ENCODE assay signal across 13 mouse cellular contexts in genomic region chr3:87984094-87984493, GRCm38 (mm10). TPM values are rescaled to one million over a fixed set of nuclear protein-coding genes. Genes with fewer than 3 reads are reported as not detected.
DNase-seq lines count a peak whose midpoint lies in the region; ATAC-seq lines count a peak whose summit lies in the region.
"Had no signal": no experiment of that assay in that cellular context is flagged by ENCODE, and none has a peak within 500 bp of the region (broad histone marks: within the 10 kb centered on the region; RNA-seq: fewer than 3 reads in every experiment).

No protein-coding gene starts in this region.

- DNase-seq in heart, adult 8-10 months (ENCODE audit: low spot score): no peak
- DNase-seq in midbrain, embryonic 10.5 days (ENCODE audit: low spot score): no peak
- DNase-seq in midbrain, embryonic 14.5 days: no peak
- DNase-seq in layer of hippocampus, postnatal 14 days (ENCODE audit: low spot score in 2 of 2): no peak
- no peak for DNase-seq in left cerebral cortex, adult 9 months (ENCODE audit: low spot score in 2 of 2)
- DNase-seq: left cerebral cortex, postnatal 4 days had no signal

- H3K27me3 ChIP-seq in heart, embryonic 15.5 days: peaks cover 8% of the 10 kb centered on the region
- H3K27me3 ChIP-seq in midbrain, embryonic 10.5 days (ENCODE audit: low read depth, poor library complexity, severe bottlenecking): peaks cover 19% of the 10 kb centered on the region
- H3K27me3 ChIP-seq in midbrain, embryonic 14.5 days (ENCODE audit: control insufficient read depth, insufficient read depth, low read length): no peaks in the 10 kb centered on the region
- H3K27me3 ChIP-seq in hindbrain, embryonic 13.5 days: peaks cover 8% of the 10 kb centered on the region; the same call in 1 of the 2 replicates
- H3K27me3 ChIP-seq in stomach, embryonic 14.5 days (ENCODE audit: control insufficient read depth, insufficient read depth, low read length): peaks cover 6% of the 10 kb centered on the region; the same call in 1 of the 2 replicates

- no peaks in the 10 kb centered on the region for H3K36me3 ChIP-seq in heart, embryonic 15.5 days
- peaks cover 28% of the 10 kb centered on the region for H3K36me3 ChIP-seq in midbrain, embryonic 10.5 days
- H3K36me3 ChIP-seq in midbrain, embryonic 14.5 days (ENCODE audit: control insufficient read depth, insufficient read depth, low read length): no peaks in the 10 kb centered on the region
- H3K36me3 ChIP-seq in hindbrain, embryonic 13.5 days: 0 out of 2 replicates have a peak, but pooled peaks cover 3% of the 10 kb centered on the region
- no peaks in the 10 kb centered on the region for H3K36me3 ChIP-seq in stomach, embryonic 14.5 days (ENCODE audit: control insufficient read depth, insufficient read depth, low read length)

- no peak overlapping the region for H3K4me2 ChIP-seq in heart, embryonic 15.5 days
- H3K4me2 ChIP-seq in midbrain, embryonic 14.5 days (ENCODE audit: low read length): no peak overlapping the region
- no peak overlapping the region for H3K4me2 ChIP-seq in hindbrain, embryonic 13.5 days
- no peak overlapping the region for H3K4me2 ChIP-seq in stomach, embryonic 14.5 days (replicated peaks; ENCODE audit: low read depth, low read length)

- H3K27ac ChIP-seq in heart, embryonic 15.5 days: peak overlapping the region; percentile 90
- H3K27ac ChIP-seq in midbrain, embryonic 10.5 days (replicated peaks): peak overlapping the region; percentile 95
- no peak overlapping the region for H3K27ac ChIP-seq in midbrain, embryonic 14.5 days (replicated peaks; ENCODE audit: low read depth, low read length)
- H3K27ac ChIP-seq in hindbrain, embryonic 13.5 days: peak overlapping the region; percentile 20; the same call in 1 of the 2 replicates
- peak overlapping the region; percentile 94 for H3K27ac ChIP-seq in stomach, embryonic 14.5 days (ENCODE audit: low read length)

- no peak overlapping the region for H3K4me3 ChIP-seq in heart, embryonic 15.5 days
- peak overlapping the region; percentile 7; the same call in 1 of the 2 replicates for H3K4me3 ChIP-seq in midbrain, embryonic 10.5 days
- H3K4me3 ChIP-seq in midbrain, embryonic 14.5 days (replicated peaks; ENCODE audit: low read depth, low read length): no peak overlapping the region
- no peak overlapping the region for H3K4me3 ChIP-seq in hindbrain, embryonic 13.5 days
- H3K4me3 ChIP-seq in stomach, embryonic 14.5 days (ENCODE audit: low read depth, low read length): no peak overlapping the region
- H3K4me3 ChIP-seq: layer of hippocampus, adult 2 months; megakaryocyte, embryonic 14.5 days had no signal

- WGBS in heart, embryonic 15.5 days: 24% methylated on average over 3 of the region's 3 CpGs
- WGBS in midbrain, embryonic 10.5 days: 48% methylated on average over 3 of the region's 3 CpGs
- 43% methylated on average over 3 of the region's 3 CpGs for WGBS in midbrain, embryonic 14.5 days
- WGBS in hindbrain, embryonic 13.5 days: 28% methylated on average over 3 of the region's 3 CpGs
- 31% methylated on average over 3 of the region's 3 CpGs for WGBS in stomach, embryonic 14.5 days

- peak overlapping the region; percentile 22; the same call in 1 of the 2 replicates for H3K9ac ChIP-seq in heart, embryonic 15.5 days
- no peak overlapping the region for H3K9ac ChIP-seq in midbrain, embryonic 14.5 days (replicated peaks; ENCODE audit: low read length)
- peak overlapping the region; percentile 19; the same call in 1 of the 2 replicates for H3K9ac ChIP-seq in hindbrain, embryonic 13.5 days
- H3K9ac ChIP-seq in stomach, embryonic 14.5 days (replicated peaks; ENCODE audit: low read depth, low read length): no peak overlapping the region

- ATAC-seq in heart, embryonic 15.5 days (replicated peaks; ENCODE audit: insufficient number of reproducible peaks, insufficient read depth, low FRiP score, low read depth): no peak
- no peak for ATAC-seq in midbrain, embryonic 14.5 days (ENCODE audit: low FRiP score, low TSS enrichment)
- no peak for ATAC-seq in hindbrain, embryonic 13.5 days (ENCODE audit: low FRiP score)
- ATAC-seq in stomach, embryonic 14.5 days (ENCODE audit: insufficient number of reproducible peaks, insufficient read depth, low FRiP score, low read depth): no peak
- ATAC-seq: forebrain, embryonic 16.5 days had no signal

- peaks cover 76% of the 10 kb centered on the region for H3K4me1 ChIP-seq in heart, embryonic 15.5 days (replicated peaks)
- H3K4me1 ChIP-seq in midbrain, embryonic 10.5 days: peaks cover 97% of the 10 kb centered on the region
- H3K4me1 ChIP-seq in midbrain, embryonic 14.5 days (ENCODE audit: control insufficient read depth, insufficient read depth, low read length): peaks cover 39% of the 10 kb centered on the region
- peaks cover 92% of the 10 kb centered on the region for H3K4me1 ChIP-seq in hindbrain, embryonic 13.5 days (replicated peaks)
- H3K4me1 ChIP-seq in stomach, embryonic 14.5 days (ENCODE audit: control insufficient read depth, insufficient read depth, low read length): peaks cover 58% of the 10 kb centered on the region

- H3K9me3 ChIP-seq in heart, embryonic 15.5 days (replicated peaks): no peaks in the 10 kb centered on the region
- no peaks in the 10 kb centered on the region for H3K9me3 ChIP-seq in midbrain, embryonic 10.5 days (replicated peaks)
- no peaks in the 10 kb centered on the region for H3K9me3 ChIP-seq in midbrain, embryonic 14.5 days (ENCODE audit: control insufficient read depth, low read length)
- no peaks in the 10 kb centered on the region for H3K9me3 ChIP-seq in hindbrain, embryonic 13.5 days
- H3K9me3 ChIP-seq in stomach, embryonic 14.5 days (ENCODE audit: control insufficient read depth, low read depth, low read length): no peaks in the 10 kb centered on the region
- H3K9me3 ChIP-seq: megakaryocyte, embryonic 14.5 days had no signal

RNA-seq across cellular contexts. Expression of gene Nes, which starts 13.2 kb away (rescaled TPM):
- polyA plus RNA-seq in heart, embryonic 15.5 days (2015; fragmentation: Nextera tagmentation; extraction: Ambion mirVana): 14.8 and 16.1 TPM in 2 replicates
- 10 to 100 TPM; 10.1 to 25.1 (median 18.9) TPM for total RNA-seq in heart, adult 8-10 months (2022)
- polyA plus RNA-seq in midbrain, embryonic 10.5 days (2016; fragmentation: Nextera tagmentation; extraction: Ambion mirVana): 125 and 158 TPM in 2 replicates
- polyA plus RNA-seq in midbrain, embryonic 14.5 days (2014; fragmentation: Nextera tagmentation; extraction: Ambion mirVana): 19.0 and 28.8 TPM in 2 replicates
- polyA plus RNA-seq in hindbrain, embryonic 13.5 days (2015; fragmentation: Nextera tagmentation; extraction: Ambion mirVana): 49.5 and 55.3 TPM in 2 replicates
- 10.5 and 10.6 TPM in 2 replicates for polyA plus RNA-seq in stomach, embryonic 14.5 days (2014; fragmentation: Nextera tagmentation; extraction: Ambion mirVana)
- total RNA-seq in layer of hippocampus, postnatal 14 days (2021): 10 to 100 TPM in 1 of 2 experiments, 1 to 10 TPM in 1; 9.0 to 11.0 TPM

RNA-seq across cellular contexts. Expression of gene Bcan, which starts 15.9 kb away (rescaled TPM):
- polyA plus RNA-seq in heart, embryonic 15.5 days (2015; fragmentation: Nextera tagmentation; extraction: Ambion mirVana): 0.24 and 0.34 TPM in 2 replicates
- under 1 TPM in 3 of 4 experiments, not detected in 1; 0.09 to 0.69 (median 0.27) TPM for total RNA-seq in heart, adult 8-10 months (2022)
- 0.41 and 0.86 TPM in 2 replicates for polyA plus RNA-seq in midbrain, embryonic 10.5 days (2016; fragmentation: Nextera tagmentation; extraction: Ambion mirVana)
- 34.3 and 49.7 TPM in 2 replicates for polyA plus RNA-seq in midbrain, embryonic 14.5 days (2014; fragmentation: Nextera tagmentation; extraction: Ambion mirVana)
- polyA plus RNA-seq in hindbrain, embryonic 13.5 days (2015; fragmentation: Nextera tagmentation; extraction: Ambion mirVana): 35.8 and 39.8 TPM in 2 replicates
- polyA plus RNA-seq in stomach, embryonic 14.5 days (2014; fragmentation: Nextera tagmentation; extraction: Ambion mirVana): 0.10 and 0.27 TPM in 2 replicates
- total RNA-seq in layer of hippocampus, postnatal 14 days (2021): 100 to 1,000 TPM; 421 to 446 TPM
- total RNA-seq: hematopoietic stem cell, adult 5-6 weeks had no signal

RNA-seq across cellular contexts. Expression of gene Crabp2, which starts 35.6 kb away (rescaled TPM):
- polyA plus RNA-seq in heart, embryonic 15.5 days (2015; fragmentation: Nextera tagmentation; extraction: Ambion mirVana): 4.1 and 20.1 TPM in 2 replicates
- total RNA-seq in heart, adult 8-10 months (2022): not detected
- 562 and 684 TPM in 2 replicates for polyA plus RNA-seq in midbrain, embryonic 10.5 days (2016; fragmentation: Nextera tagmentation; extraction: Ambion mirVana)
- polyA plus RNA-seq in midbrain, embryonic 14.5 days (2014; fragmentation: Nextera tagmentation; extraction: Ambion mirVana): 28.3 and 42.4 TPM in 2 replicates
- 145 and 148 TPM in 2 replicates for polyA plus RNA-seq in hindbrain, embryonic 13.5 days (2015; fragmentation: Nextera tagmentation; extraction: Ambion mirVana)
- 30.7 and 44.1 TPM in 2 replicates for polyA plus RNA-seq in stomach, embryonic 14.5 days (2014; fragmentation: Nextera tagmentation; extraction: Ambion mirVana)
- 1 to 10 TPM; 2.0 to 2.2 TPM for total RNA-seq in layer of hippocampus, postnatal 14 days (2021)
- total RNA-seq: hematopoietic stem cell, adult 5-6 weeks had no signal

RNA-seq across cellular contexts. Expression of gene Hapln2, which starts 43.3 kb away (rescaled TPM):
- 0.15 TPM in 1 of 2 replicates, not detected in the other for polyA plus RNA-seq in heart, embryonic 15.5 days (2015; fragmentation: Nextera tagmentation; extraction: Ambion mirVana)
- not detected for total RNA-seq in heart, adult 8-10 months (2022)
- 0.10 TPM in 1 of 2 replicates, not detected in the other for polyA plus RNA-seq in midbrain, embryonic 10.5 days (2016; fragmentation: Nextera tagmentation; extraction: Ambion mirVana)
- 0.47 and 0.57 TPM in 2 replicates for polyA plus RNA-seq in midbrain, embryonic 14.5 days (2014; fragmentation: Nextera tagmentation; extraction: Ambion mirVana)
- polyA plus RNA-seq in hindbrain, embryonic 13.5 days (2015; fragmentation: Nextera tagmentation; extraction: Ambion mirVana): 0.47 and 0.56 TPM in 2 replicates
- polyA plus RNA-seq in stomach, embryonic 14.5 days (2014; fragmentation: Nextera tagmentation; extraction: Ambion mirVana): 0.26 TPM in 1 of 2 replicates, not detected in the other
- 1 to 10 TPM; 1.8 to 1.9 TPM for total RNA-seq in layer of hippocampus, postnatal 14 days (2021)
- total RNA-seq: hematopoietic stem cell, adult 5-6 weeks had no signal

RNA-seq across cellular contexts. Expression of gene Rrnad1, which starts 53.6 kb away (rescaled TPM):
- polyA plus RNA-seq in heart, embryonic 15.5 days (2015; fragmentation: Nextera tagmentation; extraction: Ambion mirVana): 12.2 and 17.4 TPM in 2 replicates
- total RNA-seq in heart, adult 8-10 months (2022): 1 to 10 TPM; 4.6 to 6.7 (median 5.3) TPM
- 18.6 and 21.6 TPM in 2 replicates for polyA plus RNA-seq in midbrain, embryonic 10.5 days (2016; fragmentation: Nextera tagmentation; extraction: Ambion mirVana)
- polyA plus RNA-seq in midbrain, embryonic 14.5 days (2014; fragmentation: Nextera tagmentation; extraction: Ambion mirVana): 19.1 and 21.7 TPM in 2 replicates
- 19.3 and 20.7 TPM in 2 replicates for polyA plus RNA-seq in hindbrain, embryonic 13.5 days (2015; fragmentation: Nextera tagmentation; extraction: Ambion mirVana)
- 17.9 and 20.0 TPM in 2 replicates for polyA plus RNA-seq in stomach, embryonic 14.5 days (2014; fragmentation: Nextera tagmentation; extraction: Ambion mirVana)
- 10 to 100 TPM; 19.0 to 22.8 TPM for total RNA-seq in layer of hippocampus, postnatal 14 days (2021)

Comparison
In these comparisons a context has a peak if more than half of its experiments do, and no peak if none do; other contexts are left out.
1. RNA of gene Bcan, which starts 15.9 kb away (polyA plus RNA-seq): 35.8 to 39.8 TPM in hindbrain, embryonic 13.5 days and 34.3 to 49.7 TPM in midbrain, embryonic 14.5 days; 0.41 to 0.86 TPM in midbrain, embryonic 10.5 days, 0.24 to 0.34 TPM in heart, embryonic 15.5 days and 0.10 to 0.27 TPM in stomach, embryonic 14.5 days; every median in the first group is over 10 times any median in the second.
2. H3K9ac ChIP-seq: peak in heart, embryonic 15.5 days (single experiment) and hindbrain, embryonic 13.5 days (single experiment); none in midbrain, embryonic 14.5 days (single experiment) and stomach, embryonic 14.5 days (single experiment).